Mouse (Mus musculus) neural tube, embryonic 10.5 days (tissue): ENCODE measurements around the gene Slit3.

Experiments used
- DNase-seq: peaks from one replicate; pipeline ENCODE4 v3.0.0-alpha.2; 2017; ENCODE audit warnings: low spot score; ENCODE audit errors: extremely low spot score

The Slit3 gene

DNA sequence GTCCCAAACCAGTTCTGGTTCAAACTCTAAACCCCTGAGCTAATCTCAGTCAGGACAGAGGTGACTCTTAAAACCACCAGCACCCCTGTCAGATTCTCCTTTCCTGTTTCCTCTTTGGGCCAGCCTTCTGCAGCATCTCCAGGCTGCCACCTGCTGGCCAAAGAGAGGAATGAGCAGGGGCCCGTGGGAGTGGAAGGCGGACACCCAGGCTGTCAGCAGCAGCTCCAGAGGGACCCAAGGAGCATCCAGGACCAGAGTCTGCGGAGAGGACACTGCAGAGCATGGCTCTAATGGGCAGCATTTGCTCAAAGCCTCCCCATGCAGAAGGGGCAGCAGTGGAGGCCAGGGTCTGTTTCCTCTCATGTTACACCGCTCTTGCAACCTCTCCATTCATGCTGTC lies 330.6 kb downstream of the Slit3 start:
- peak; percentile 86 for DNase-seq

DNA sequence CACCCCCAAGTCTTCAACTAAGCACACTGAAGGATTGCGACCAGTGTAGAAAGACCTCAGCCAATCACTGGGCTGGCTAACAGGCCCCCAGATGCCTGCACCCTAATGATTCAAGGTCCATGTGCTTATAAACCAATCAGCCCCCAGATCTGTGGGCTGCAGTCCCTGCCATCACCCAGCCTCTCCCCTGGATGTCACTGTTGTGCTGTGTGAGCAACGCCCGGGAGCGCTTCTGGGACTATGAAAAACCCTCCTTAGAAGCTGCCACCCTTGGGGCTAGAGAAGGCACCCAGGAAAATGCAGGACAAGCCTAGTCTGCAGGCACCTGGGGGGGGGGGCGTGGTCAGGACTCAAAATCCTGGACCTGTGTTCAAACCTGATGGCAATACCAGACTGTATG lies 331.4 kb downstream of the Slit3 start:
- peak; percentile 63 for DNase-seq

DNA sequence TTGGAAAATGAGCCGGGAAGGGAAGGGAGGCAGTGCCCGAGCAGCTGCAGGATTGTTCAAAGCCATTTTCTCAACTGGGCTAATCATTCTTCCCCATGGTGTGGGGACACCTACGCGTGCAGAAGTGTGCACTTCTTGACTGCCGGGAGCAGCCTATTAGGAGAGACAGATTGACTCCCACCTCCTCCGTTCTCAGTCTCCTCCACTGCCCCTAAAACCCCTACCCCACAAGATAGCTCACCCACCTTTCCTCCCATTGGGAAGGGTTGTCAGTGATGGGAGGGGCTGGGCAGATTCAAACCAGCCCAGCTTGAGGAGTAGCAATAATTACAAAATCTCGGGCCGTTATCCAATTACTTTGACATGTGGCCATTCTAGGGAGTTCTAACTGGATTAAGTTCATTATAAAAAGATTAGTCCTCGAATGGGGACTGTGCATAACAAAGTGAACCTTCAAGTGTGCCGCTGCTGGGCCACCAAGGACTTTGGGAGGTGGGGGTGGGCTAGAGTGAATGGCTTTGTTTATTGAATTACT lies 333.2 kb downstream of the Slit3 start:
- no peak for DNase-seq

DNA sequence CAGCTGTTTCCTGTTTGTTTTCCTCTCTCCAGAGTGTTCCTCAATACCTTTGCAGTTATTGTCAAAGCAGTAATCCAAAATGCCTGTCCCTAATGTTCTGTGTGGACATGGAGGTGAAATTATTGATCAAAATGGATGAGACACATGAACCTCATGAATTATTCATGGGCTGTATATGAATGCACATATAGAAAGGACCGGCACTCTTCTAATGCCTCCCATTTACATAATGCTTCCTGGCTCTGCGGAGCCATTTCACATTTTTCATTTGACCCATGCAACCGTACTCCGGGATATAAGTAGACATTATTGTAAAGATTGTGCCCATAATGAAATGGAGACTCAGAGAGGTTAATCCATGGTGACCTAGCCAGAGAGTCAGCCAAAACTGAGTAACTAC lies 333.8 kb downstream of the Slit3 start:
- no peak for DNase-seq

DNA sequence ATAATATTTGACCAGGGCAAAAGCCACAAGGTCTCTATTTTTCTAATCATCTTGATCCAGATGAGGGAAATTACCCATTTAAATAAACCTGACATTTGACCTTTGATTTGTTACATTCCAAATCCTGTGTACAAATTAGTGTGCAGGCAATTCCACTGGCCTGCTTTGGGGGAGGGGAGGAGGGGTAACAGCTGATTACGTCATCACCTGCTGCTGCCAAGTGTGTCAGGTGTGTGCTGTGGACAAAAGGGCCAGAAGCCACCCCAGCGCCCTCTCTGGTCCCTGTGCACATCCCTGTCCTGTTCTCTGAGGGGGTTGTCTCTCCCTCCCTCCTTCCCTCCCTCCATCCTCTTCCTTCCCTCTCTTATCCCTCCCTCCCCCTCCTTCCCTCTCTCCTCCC lies 337.0 kb downstream of the Slit3 start:
- DNase-seq = no peak

DNA sequence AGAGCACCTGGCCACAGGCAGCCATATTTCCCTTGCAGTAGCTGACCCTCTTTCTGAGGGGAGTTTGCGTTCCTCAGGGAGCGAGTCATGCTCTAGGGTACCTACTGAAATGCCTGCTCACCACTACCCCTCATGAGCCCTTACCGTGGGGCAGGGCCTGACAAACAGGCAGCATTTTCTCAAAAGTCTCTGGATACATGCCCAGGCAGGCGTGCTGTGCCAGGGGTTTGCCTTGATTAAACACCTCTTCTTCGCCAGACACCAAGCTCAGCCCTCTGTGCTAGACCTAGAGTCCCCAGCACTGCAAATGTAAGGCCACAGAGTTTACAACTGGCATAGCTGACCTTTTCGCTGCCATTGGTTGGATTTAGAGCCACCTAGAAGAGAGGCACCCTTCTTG lies 345.7 kb downstream of the Slit3 start:
- DNase-seq = no peak

DNA sequence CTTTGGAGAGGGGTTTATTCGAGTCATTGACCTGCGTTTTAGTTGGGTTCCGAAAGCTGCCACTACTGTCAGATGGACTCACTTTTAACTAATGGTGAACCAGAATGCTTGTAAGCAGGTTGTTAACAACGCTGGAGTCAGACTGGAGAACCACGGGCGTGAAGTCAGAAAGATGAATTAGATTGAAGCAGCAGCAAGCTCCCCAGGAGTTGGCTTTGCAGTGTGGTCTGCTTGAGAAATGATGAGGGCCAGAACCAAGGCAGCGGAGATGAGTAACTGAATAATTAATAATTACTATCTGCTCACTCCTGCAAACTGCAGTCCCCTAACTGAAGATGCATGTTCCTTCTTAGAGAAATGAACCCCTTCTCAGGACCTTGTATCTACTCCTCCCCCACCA lies 347.8 kb downstream of the Slit3 start:
- DNase-seq = no peak

DNA sequence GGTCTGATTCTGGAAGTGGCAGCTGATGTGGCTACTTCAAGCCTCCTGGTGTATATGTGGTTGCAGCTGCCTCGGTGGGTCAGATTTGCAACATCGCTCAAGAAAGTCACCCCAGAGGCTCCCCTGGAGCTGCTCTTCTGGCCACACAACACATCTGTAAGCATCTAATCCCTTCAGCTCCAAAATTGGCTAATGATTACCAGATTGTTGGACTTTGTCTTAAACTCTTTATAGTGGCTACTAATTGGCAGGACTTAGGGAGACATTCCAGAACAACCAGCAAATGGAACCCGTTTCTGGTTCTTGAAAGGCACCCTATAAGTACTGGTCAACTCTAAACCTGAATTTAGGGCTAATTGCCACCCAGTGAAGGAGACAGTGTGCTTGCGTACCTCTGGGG lies 348.9 kb downstream of the Slit3 start:
- no peak for DNase-seq

DNA sequence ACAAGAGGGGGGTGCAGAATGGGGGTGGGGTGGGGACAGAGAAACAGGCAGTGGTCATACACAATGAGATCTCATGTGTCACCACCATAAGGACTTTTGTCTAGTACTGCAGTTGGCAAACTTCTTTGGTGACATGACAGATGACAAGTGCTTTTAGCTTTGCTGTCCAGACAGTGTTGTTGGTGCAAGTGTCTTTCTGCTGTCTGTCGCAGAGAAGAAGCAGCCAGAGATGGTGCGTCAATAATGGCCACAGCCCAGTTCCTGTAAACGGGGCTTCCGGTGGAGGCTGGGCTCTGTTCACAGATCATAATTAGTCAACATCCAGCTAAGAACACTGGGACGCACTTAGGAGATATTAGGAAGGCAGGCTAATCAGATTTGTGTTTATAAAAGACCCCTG lies 349.8 kb downstream of the Slit3 start:
- DNase-seq = no peak

DNA sequence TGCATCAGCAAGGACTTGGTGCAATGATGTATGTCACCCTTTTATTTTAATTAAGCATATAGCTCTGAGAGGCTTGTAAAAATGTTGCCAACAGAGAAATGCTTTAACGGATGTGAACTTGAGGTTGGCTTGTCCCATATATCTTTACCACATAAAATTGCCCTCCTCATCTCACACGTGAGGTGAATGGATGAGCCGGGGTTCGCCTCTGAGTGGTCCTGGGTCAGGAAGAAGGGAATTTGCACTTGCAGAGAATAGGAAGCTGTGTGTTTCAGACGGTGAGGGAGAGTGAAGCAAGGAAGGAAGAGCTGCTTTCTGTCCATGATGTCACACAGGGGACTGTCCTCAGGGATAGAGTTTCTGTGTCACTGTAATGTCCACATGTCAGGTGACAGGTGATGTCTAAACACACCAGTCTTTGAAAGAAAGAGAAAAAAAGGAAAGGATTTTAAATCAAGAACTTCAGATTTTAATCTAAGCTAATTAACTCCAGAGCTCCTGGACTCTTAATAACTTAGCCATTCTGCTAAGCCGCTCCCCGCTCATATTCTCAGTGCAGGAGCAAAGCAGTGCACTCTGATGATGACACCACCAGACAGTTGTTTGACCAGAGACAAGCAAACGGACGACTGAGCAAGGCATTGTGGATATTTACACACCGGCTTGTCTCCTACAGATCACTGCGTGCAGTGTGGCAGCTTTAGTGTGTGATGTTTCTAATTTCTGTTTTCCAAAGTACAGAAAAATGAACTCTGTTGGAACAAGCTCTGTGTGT lies 352.0 kb downstream of the Slit3 start:
- no peak for DNase-seq

DNA sequence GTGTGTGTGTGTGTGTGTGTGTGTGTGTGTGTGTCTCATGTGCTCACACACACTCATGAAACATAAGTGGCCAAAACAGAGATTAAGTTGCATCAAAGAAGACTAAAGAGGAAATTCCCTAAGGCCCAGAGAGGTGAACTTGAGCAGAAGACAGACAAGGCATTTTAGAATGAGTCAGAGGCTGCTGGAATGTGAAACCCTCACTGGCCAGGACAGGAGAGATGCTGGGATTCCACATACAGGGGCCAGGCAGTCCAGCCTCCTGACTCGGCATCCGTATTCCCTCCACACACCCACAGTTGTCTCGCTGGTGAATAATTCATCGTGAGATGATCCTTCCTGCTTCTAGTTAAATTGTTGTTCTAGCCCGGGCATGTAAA lies 352.6 kb downstream of the Slit3 start:
- DNase-seq = no peak

DNA sequence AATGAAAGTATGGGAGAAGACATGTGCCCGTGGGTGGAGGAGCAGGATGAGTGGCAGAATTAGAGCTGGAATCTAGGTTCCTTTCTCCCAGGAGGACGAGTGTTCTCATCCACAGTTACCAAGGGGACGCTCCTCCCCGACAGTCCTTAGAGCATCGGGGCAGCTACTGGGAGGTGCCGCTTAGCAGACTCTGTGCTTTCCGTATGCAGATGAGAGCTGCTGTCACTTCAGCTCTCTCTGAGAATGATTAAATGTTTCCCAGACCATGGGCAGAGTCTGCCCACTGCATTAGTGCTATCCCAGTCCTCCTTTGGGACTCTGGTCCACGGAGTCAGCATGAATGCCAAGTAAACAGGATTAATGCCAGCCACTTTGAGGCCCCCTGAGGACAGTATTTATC lies 359.1 kb downstream of the Slit3 start:
- DNase-seq = no peak

DNA sequence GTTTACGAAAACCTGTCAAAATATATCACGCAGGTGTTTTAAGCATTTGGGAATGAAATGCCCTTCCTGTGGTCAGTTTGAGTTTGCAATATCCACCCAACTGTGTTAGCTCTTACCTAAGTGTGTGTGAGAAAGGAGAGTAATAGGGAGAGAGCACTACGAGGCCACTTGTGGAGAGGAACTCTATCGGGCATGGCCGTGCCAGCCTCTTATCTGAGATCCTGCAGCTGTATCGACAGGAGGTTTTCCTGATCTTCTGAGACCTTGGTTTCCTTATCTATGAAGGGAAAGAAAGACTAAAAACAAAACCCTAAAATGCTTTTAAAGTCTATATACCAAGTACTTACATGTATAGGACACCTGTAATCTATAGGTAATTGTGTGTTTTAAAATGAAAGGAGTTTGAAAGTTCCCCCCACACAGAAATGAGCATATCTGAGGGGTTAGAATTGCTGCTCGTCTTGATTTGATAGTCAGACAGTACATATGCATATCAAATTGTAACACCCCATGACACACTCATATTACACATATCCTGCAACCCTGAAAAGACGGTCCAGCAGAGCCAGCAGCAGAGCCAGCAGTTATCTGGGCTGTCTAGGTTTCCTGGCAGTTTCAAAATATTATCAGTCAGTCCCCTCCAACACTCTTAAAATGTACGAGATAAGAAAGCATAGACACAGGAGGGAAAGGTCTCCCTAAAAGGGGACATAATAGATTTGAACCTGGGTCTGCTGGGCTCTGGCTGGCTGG lies 360.8 kb downstream of the Slit3 start:
- no peak for DNase-seq

DNA sequence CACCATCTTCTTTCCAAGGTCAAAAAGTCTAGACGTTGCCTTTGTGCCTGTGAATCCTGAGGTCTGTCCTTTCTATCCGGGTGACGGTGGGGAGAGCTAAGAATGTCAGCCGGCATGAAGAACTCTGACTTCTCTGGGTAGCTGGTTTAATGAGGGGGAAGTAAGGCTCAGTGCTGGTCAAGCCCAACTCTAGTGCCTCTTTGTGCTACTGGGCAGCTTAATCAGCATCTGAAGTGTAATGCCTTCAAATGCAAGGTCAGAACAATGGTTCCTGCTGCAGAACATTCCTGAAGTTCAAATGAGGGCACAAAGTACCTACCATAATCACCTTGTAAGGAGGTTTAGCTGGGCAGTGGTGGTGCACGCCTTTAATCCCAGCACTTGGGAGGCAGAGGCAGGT lies 366.9 kb downstream of the Slit3 start:
- no peak for DNase-seq

DNA sequence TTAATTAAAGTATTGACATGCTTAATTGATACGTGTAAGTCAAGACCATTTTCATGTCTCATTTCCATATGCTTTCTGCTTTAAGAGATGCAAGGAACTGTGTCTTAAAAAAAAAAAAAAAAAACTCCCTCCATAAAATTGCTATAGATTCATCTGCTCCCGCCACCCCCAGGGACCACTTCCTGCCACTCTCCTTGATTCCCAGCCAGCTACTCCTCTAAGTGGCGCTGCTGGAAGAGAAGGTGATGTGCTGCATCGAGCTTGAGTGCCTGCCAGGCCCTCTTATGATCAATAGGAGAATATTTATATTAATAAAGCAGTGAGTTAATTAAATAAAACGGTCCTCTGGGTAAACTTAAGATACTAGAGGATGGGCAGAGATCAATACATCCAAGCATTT lies 370.7 kb downstream of the Slit3 start:
- no peak for DNase-seq

DNA sequence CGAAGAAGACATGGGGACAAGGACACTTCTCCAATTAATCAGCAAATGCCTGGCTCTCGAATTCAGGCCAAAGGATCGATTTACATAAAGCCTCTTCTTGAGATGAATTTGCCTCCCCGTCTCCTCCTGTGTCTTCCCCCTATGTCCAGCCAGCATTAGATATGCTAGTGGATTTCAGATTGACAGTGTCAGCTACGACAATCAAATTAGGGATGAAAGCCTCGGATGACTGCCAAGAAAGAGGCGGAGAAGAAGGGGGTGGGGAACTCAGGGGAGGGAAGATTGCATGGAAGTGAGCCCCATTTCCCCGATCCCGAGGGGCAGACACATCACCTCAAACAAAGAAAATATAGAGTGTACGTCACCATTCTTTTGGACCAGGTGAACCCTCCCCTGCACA lies 375.9 kb downstream of the Slit3 start:
- DNase-seq = no peak

DNA sequence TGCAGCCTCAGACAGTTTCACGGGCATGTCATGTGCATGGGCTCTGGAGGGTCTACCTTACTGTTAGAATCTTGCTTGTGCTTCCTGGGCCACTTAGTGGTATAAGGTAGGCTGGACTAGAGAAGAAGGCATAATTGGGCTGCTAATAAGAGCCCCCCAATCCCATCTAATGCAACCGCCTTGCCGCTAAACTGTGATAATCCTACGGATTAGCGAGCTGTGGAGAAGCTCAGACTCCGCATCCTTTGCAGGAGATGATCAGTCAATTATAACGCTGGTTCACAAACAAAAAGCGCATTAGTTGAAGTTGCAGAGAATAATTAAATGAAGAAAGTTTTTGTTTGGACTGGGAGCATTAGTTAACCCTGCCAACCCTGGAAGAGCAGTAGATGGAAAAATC lies 376.9 kb downstream of the Slit3 start:
- DNase-seq = no peak

DNA sequence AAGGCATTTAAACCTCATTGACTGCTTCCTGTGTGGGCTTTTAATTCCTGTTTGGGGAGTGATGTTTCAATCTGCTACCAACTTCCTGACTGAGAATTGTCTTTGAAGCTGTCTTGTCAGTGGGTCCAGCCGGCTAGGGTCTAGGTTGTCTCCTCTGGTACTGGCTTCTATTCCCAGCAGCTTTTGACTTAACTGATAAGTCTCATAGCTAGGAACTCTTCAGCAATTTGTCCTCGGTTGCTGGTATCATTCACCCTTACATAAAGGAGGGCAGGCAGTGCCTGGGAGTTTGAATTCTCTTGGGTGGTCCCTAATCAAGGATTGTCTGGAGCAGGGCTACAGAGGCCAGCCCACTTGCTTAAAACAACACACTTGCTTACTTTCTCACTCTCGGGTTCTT lies 381.1 kb downstream of the Slit3 start:
- no peak for DNase-seq

DNA sequence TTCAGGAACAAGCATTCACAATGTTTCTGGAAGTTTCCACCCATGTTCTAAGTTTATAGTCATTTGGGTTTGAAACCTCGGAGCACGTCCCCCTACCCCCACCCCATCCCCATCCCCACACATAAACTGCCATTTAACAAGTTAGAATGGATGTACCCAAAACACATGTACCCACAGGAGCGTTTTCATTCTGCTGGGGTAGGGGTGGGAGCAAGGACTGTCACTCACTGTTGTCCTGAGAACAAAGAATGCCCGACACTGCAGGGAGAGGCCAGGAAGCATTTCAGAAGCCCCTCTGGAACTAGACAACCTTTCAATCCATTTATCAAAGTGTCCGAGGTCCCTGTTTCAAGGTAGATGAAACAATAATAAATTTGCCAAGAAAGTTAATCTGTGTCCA lies 383.0 kb downstream of the Slit3 start:
- no peak for DNase-seq

DNA sequence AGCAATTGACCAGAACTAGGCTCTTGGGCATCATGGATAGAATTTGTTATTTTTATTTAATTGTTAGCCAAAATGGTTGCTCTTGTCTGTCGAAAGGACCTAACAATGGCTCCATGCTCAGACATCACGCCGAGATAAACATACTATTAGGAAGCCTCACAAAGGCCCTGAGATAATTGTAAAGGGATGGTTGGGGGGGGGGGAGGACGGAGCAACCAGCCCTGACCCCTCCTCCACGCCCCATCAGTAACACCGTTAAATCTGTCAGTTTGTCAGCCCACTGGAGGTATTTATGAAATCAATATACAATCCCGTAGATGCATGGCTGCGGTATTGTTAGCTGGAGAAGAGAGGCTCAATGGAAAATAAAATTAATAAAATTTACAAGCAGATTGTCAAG lies 383.9 kb downstream of the Slit3 start:
- DNase-seq = no peak

DNA sequence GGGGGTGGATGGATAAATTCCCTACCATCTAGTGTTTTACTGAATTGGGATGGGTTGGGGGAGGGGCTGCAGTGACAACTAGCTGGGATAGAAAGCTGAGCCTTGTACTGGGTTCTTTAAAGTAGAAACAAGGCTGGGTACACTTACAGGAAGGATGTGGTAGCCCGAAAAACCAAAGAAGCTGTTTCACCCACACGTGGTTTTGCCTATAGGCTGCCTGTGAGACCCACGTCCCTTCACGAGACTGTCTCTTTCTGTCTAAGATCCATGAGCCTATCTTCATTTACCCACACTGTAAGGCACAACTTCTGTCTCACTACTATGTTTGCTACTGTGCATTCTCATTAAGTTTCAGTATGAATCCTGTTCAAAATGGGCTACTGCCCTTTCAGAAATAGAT lies 384.3 kb downstream of the Slit3 start:
- no peak for DNase-seq

DNA sequence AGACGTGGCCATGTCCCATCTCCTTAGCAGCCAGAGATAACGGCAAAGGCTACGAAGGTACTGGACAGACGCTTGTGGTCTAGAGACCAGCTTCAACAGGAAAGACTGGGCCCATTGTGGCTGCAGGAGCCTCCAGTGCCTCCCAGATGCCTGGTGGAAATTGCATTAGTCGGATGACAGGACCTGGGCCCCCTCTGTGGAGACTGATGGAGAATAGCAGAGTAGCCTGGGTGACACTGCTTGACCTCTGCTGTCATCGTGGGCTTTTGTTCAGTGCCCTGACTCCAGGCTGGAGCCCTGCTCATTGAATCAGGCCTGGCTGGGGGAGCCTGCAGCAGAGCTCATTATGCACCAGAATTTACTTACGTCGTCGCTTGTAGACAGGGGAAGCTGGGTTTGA lies 384.8 kb downstream of the Slit3 start:
- peak; percentile 71 for DNase-seq
